Mouse (Mus musculus) thymus, postnatal 36 days (tissue): Measurements from ENCODE around the gene Irf2bpl.
A peak's percentile ranks its signal among the peaks of the same experiment; 100 is the strongest.

Experiments
- DNase-seq, 2 experiments: peaks; one replicate each; pipeline ENCODE4 v3.0.0; 2022; ENCODE audit warnings: mixed read lengths in 2 of 2

Gene Irf2bpl

DNA sequence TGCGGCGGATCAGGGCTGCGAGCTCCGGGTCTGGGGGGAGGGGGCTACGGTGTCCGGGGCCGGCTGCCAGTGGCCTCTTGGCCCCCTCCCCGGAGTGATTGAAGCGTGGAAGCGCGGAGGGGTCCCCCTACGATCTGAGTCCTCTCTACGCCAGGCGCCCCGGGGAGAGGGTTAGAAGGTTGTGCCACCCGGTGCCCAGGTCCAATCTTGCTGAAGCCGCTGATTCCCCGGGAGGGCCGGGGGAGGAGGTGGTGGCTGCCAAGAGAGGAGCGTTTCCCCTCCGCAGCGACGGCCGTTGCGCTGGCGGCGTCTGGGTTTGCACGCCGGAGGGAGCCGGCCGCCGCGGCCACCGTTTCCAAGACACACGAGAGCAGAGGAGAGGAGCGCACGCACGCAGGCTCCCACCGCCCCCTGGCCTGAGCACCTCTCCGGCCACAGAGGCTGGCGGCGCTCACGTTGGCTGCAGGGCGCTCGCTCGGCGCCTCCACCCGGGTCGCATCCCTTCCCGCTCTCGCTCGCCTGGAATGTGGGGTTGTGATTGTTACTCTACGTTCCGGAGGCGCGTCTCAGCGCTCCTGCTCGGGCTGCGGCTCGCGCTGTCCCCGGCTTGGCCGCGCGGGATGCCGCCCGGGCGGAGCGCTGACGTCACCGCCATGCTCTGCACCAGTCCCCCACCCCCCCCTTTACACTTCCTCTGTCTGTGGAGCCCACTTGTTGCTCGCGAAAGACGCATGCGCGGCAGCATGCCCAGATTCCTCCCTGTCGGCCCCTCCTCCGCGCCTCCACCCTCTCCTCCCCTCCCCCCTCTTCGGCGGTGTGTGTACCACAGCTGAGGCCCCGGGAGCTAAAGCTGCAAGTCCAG lies at the start of gene Irf2bpl:
Irf2bpl (minus strand) TSS at position 602 of the 862 bp plus-strand sequence.
- DNase-seq, result peak; percentile 99

DNA sequence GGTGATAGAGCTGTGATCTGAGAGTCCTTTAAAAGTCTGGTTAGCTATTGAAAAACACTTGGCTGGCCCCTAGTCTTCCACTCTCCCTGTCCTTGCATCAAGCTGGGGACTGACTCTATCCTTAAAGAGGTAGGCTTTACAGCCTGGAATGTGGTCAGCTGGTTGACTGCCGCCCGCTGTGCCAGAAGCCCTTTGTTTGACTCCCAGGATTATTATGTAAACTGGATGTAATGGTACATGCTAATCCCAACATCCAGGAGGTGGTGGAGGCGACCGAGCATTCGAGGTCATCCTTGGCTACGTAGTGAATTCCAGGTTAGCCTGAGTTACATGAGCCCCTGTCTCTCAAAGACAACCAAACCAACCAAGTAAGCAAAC lies 48.0 kb upstream of the Irf2bpl start:
- no peak for DNase-seq

DNA sequence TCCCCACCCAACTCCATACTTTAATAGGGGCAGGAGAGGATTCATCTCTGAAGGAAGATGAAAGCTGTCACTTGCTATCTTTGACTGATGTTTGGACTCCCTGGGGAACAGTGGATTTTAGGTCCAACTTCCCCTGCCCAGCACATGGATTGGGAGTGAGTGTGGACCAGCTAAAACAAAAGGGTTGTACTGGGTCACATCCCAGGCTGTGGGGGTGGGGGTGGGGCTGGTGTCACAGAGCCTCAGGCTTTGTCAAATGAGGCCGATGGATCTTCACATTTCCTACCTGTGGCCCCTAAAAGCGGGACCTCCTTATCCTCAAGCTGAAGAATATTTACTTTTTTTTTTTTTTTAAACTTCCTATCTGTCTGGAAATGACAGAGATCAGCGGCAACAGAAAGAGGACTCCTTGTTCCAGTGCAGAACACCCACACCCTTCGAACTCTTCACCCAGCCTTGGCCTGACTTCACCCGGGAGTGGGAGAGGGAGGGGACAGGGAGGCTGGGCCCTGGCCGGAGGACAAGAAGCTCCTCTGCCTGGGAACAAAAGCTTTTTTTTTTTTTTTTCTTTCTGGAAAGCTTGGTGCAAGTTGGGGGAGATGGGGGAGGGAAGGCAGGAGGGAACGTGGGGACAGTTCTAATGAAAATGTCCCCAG lies 47.4 kb upstream of the Irf2bpl start:
- DNase-seq, result no peak

- DNase-seq, result no peak
Observed at GRCm38 (mm10) chr12:86930934-86931729, 46.5 kb upstream of the Irf2bpl start.

- DNase-seq, result peak; percentile 69 to 70
Observed at GRCm38 (mm10) chr12:86923837-86924236, 39.2 kb upstream of the Irf2bpl start.

DNA sequence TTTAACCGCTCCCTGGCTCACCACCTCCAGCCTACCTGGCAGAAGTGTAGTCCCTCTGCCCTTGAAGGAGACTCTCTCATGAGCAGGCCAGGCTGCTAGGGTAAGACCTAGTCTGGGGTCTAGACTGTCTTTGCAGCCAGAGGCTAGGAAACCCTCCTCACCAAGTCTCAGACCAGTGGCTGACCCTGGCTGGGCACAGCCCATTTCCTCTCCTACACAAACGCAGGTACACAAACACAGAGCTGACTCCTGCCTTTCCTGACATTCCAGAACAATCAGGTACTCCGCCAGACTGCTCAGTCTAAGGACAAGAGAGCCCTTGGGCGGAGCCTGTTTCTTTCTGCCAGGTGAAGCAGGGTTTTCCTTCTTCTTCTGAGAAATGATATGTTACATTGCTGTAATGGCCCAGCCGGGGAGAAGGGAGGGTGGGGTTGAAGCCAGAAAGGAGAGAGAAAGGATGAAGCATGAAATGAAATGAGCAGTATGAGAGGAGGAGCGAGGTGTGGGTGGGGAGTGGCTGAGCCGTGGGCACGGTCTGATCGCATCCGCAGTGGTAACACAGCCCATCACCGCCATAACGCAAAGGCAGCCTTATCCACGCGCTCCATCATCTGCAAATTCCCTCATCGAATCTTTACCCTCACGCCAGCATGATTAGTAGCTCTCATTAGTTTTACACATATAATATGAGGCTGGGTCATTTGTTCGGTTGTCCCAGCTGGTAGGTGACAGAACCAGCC lies 34.6 kb upstream of the Irf2bpl start:
- no peak for DNase-seq

DNA sequence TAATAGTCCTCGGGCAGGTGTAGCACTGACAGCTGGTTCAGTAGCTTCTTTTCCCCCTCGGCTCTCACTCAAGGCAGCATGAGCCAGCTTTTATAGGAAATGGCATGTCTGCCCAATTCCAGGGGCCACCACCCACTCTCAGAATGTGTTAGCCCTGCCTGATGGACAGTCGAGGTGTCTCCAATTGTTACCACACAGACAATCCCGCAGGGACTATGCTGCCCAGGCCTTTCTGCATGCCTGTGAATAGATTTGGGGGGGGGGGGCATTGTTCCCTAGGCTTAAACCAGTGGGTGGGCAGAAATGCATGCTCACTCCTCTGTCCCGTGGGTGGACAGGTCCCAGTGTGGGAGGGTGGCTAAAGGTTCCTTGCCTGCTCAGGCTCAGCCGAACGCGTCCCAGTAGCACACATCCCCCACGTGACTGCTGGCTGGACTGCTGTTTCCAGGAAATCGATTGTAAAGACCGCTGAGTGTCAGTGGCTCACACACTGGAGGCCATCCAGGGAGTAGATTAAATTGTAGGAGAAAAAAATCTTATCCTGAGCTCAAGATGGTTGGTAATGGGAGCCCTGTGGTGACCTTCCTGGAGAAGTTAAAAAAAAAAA lies 33.9 kb upstream of the Irf2bpl start:
- no peak for DNase-seq

DNA sequence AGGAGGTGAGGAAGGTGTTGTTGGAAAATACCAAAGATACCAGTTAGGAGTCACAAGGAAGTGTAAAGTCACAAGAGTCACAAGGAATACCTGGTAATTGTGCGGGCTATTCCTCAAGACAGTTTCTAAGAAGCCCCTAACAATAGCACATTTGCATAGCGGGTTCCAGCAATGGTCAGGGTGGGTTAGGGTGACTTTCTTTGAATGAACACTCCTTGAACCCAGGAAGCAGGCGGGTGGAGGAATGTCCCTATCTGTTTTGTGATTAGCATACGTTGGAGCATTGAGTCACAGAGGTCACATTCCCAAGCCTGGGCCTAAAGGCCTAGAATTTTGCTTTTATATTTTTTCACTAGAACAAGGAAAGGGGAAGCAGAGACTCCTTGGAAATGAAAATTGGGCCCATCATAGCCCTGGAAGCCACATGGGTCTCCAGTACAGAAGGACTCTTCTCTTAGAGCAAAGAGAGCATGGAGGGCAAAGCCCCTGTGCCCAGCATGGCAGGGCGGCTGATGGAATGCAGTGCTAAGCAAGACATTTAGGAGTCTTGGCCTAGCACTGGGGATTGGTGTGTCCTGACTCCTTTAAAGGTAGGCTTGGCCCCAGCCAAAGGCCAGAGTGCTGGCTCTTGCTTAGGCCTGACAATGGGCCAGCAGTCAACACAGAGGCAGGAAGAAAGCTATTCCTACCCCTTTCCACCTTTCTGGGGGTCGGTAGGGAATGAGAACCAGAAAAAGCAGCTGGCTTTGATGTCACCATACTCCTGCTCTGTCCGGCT lies 32.4 kb upstream of the Irf2bpl start:
- DNase-seq, result no peak

- DNase-seq, result no peak
Observed at GRCm38 (mm10) chr12:86915617-86916016, 31.0 kb upstream of the Irf2bpl start.

DNA sequence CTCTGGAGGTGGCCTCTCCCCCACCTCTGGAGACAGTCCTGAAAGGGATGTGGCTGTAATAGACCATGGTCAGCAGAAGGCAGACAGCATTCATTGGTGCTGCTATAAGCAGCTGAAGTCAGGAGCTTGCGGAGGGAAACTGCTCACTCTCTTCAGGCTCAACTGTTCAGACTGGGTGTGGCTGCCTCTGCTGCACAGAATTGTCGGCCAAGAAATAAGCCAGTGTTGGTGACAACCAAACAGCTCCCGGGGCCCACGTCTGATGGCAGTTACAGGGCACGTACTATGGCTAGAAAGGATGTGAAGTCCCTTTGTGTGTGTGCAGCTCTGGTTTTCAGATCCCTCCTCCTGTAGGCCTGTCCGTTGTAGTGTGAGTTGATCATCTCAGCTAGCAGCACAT lies 30.2 kb upstream of the Irf2bpl start:
- no peak for DNase-seq

DNA sequence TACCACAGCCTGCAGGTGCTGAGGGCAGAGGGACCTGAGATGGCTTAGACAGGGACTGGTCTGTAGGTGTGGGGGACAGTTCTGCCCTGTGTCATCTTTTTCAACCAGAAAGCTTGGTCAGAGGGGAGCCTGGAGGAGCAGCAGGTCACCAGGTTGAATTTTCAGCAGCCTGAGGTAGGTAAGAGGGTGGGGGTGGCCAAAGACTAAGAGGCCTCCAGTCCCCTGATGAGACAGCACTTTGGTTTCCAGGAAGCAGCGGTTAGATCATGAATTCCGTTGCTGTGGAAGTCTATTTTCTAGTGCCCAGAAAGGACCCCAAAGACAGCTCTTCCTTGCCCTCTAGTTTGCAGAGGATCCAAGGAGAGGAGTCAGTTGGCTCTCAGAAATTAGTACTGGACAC lies 29.8 kb upstream of the Irf2bpl start:
- no peak for DNase-seq

- no peak for DNase-seq
Observed at GRCm38 (mm10) chr12:86912335-86913093, 27.9 kb upstream of the Irf2bpl start.

DNA sequence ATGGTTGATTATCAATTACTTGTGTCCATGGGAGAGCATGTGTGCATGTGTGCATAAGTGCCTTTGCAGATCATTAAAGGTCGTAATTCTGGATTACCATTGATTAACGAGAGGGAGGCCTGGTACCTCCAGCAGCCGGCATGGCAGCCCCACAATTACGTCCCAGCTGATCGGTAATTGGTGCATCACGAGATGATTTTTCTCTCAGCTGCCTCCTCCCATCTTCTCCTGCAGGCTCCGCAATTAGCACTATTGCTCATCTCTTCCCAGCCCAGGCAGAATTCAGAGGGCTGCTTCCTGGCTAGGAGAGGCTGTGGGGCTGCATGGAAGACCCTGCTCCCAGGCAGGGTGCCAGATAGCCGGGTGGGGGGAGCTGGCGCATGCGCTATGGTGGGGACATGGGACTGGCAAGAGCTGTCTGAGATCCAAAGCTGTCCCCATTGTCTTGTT lies 26.9 kb upstream of the Irf2bpl start:
- no peak for DNase-seq

GRCm38 (mm10) chr12:86906395-86906794 lies 21.8 kb upstream of the Irf2bpl start:
- DNase-seq, result peak; percentile 89 to 92

DNA sequence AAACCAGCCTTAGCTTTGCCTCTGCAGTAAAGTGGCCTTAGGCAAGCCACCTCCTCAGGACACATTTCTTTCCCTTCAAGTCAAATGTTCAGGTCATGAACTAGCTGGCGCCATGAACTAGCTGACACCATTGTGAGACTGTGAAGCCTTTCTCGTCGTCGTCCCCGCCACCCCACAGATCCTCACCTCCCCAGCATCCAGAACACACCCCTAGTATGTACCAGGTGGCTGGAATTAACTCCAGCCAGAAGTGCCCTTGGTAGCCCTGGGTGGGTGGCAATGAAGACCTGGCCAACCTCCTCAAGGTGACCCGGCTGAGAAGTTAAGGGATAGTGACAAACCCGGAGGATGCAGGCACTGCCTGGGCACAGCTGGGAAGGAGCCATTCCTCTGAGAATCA lies 21.3 kb upstream of the Irf2bpl start:
- peak in 1 of 2 experiments; percentile 23 for DNase-seq

DNA sequence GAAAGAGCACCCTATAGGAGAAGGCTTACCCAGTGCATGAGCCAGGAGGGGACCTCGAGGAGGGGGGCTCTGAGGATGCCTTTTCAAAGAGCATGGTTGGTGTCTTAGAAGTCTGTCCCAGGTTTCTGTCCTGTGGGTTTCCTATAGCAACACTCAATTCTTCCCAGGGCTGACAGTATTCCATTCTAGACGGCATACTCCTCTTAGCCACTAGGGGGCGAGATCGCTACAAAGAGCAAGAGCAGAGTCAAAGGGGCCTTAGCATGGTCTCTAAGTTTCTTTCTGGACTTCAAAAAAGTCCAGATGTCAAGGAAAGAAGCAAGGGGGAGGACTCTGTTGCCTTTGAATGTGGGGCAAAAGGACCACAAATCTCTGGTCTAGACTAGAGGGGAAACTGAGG lies 20.6 kb upstream of the Irf2bpl start:
- DNase-seq, result peak; percentile 37 to 50

DNA sequence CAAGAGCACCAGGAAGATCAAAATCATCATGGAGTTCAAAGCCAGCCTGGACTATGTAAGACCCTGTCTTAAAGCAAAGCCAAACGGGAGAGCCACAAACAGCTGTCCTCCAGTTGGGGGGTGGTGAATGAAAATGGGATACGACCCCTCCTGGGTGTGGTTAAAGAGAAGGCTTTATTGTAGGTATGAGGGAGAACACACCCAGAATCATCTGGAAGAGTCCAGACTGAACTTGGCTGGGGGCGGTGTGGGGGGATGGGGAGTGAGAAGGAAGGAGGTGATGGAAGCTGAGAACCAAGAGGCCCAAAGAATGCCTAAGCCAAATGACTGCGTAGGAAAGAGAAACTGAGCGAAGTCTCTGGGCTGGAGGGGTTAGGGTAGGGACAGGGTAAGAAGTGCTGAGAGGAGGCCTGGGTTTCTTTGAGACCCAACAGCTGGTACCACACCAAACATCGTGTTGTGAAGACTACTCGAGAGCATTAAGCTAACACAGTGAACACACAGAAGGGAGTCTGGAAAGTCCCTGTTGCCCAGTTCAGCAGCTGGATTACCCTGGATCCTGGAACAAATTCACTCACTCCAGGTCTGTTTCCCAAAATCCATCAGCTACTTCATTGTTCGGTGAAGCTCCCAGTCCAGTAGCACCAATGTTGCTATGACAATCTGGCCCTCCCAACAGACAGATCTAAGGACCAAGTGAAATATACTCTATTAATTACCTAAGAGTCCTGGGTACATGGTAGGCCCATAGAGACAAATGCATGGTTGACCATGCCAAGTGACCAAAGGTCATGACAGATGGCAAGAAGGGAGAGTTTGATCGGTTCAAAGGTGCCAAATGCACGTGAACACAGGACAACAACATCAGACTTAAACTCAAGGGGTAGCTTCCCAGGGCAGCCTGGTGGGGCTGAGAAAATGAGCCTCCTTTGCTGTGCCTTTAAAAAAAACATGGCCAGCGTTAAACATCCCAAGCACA lies 19.5 kb upstream of the Irf2bpl start:
- no peak for DNase-seq

DNA sequence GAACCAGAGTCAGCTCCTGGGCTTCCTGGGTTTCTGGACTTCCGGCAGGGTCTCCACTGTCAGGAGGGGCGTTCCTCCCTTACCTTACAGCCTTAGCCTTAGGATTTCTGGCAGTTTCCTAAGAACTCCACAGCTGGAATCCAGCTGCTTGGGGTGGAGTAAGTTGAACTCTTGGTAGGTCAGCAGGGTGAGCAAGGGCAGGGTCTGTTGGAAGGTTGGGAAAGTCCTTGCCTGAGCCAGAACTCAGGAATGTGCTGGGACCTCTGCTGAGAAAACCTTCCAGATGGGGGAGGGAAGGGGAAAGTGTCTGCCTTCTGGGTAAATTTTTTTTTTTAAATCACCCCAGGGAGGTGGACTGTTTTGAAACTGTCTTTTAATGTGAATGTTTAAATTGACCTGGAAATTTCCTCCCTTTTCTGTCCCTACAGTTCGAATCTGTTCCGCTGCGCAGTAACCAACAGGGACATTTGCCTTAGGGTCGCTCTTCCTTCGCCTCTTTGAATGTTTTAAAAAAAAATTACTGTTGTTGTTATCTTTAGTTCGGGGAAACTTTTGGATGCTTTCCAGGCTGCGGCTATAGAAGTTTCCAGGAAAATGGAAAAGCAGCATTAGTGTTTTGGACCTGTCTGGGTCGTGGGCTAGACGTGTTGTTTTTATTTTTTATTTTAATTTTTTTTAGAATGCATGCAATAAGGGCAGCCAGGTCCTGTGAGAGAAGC lies 15.0 kb upstream of the Irf2bpl start:
- no peak for DNase-seq

DNA sequence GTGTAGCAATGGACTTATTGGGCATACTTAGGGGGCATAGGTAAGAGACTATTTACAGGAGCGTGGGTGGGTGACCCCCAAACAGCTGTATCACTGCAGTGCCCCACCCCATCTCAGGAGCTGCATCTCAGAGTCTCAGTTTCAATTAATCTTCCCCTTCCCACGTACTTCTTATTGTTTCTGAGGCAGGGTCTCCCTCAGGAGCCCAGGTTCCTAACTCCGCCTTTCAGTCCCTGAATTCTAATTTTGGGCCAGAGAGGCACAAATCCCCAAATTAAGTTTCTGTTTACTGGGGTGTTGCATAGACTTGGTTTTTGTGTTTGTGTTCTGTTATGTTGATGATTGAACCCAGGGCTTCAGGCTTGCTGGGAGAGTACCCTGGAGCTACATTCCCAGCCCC lies 13.8 kb upstream of the Irf2bpl start:
- no peak for DNase-seq
